Mouse (Mus musculus) liver, adult 2 months (tissue): ENCODE results near the gene Uggt1.

ENCODE experiments used
- CTCF ChIP-seq: fragments of 200-500 bp; IDR thresholded peaks from 2 replicates; pipeline ENCODE4 v1.5.1; 2011; ENCODE audit warnings: low read depth, low read length, control low read depth
- POLR2A ChIP-seq: fragments of 200-500 bp; IDR thresholded peaks from 2 replicates; pipeline ENCODE4 v1.6.1; 2011; ENCODE audit warnings: low read length, control low read depth; ENCODE audit not compliant: insufficient read depth; ENCODE audit errors: extremely low read depth

DNA sequence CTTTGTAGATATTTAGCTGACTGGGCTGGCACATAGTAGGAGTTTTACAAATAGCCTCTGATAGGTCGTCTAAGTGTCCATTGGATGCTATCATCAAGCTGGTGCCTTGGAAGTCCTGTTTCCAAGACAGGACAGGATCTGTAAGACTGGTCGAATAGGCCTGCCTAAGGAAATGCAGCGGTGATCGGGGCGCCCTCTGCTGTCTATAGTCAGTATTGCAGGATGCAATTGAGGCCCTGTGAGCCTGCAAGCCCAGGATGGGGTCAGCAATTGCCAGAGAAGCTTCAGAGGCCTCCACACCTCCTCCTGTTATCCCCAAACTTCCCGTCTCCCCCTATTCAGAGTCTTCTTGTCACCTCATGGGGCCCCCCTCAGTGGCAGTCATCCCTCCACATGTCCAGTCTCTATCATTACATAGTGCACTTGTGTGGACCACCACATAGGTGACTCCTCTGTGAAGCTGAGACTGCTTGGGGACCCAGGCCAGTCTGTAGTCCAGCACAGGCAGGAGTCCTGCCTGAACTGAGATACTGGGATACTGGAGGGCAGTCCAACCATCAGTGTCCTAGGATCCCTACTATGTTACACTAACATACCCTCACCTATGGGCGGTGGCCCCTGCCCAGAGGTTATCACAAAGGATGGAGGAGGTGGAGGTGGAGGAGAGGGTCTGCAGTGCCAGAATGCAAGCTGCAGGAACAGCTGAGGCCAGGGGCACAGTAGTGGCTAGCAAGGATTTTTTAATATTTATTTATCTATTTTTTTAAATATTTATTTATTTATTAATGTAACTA, 32.9 kb upstream of the Uggt1 start:
- TF ChIP-seq POLR2A (no peak), CTCF (peak; percentile 91)
